Mouse (Mus musculus) ES-E14 (cell line): ENCODE data around the gene Yeats4.

Experiments used
- CHD2 ChIP-seq: IDR thresholded peaks from 2 replicates; pipeline ENCODE4 v1.6.1; 2014; ENCODE audit warnings: mild to moderate bottlenecking, low read depth, low read length, inconsistent platforms
- HCFC1 ChIP-seq: IDR thresholded peaks from 2 replicates; pipeline ENCODE4 v1.6.1; 2012; ENCODE audit warnings: low read length, inconsistent platforms, borderline replicate concordance; ENCODE audit not compliant: insufficient read depth
- MAFK ChIP-seq: IDR thresholded peaks from 2 replicates; pipeline ENCODE4 v1.6.1; 2014; ENCODE audit warnings: mild to moderate bottlenecking, low read depth, low read length, inconsistent platforms; ENCODE audit not compliant: insufficient read depth
- ZC3H11A ChIP-seq: IDR thresholded peaks from 2 replicates; pipeline ENCODE4 v1.6.1; 2012; ENCODE audit warnings: low read depth, mild to moderate bottlenecking, inconsistent platforms, low read length, borderline replicate concordance
- ZNF384 ChIP-seq: IDR thresholded peaks from 2 replicates; pipeline ENCODE4 v1.6.1; 2012; ENCODE audit warnings: low read depth, low read length, inconsistent platforms

DNA sequence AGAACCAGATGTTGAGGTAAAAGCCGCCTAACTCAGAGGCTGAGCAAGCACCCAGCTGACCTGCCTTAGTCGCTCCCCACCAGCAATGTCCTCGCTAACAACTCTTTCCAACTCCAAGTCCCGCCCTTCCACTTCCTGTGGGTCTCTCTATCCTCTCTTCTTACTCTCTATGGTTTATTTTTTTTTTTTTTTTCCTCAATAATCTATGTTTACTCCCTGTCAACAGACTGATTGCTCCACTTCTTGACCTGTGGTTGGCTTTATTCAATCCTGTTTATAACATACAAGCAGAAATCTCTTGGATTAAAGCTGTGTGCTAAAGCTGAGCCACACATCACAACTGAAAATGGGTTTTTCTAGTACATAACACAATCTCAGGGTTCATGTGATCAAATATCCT, 28.6 kb downstream of the Yeats4 start:
- no peak; the same call in 1 of the 2 replicates for TF ChIP-seq HCFC1
- peak; percentile 92 for TF ChIP-seq ZNF384
- no peak for TF ChIP-seq MAFK
- TF ChIP-seq ZC3H11A: no peak
- no peak for TF ChIP-seq CHD2
